Mouse (Mus musculus) forebrain, embryonic 14.5 days (tissue): ENCODE data around the gene Ttc6. TPM values are rescaled to one million over a fixed set of nuclear protein-coding genes. Genes with fewer than 3 reads are reported as not detected.

Experiments
- ATAC-seq: fragments of 200-750 bp; cut with Nextera tagmentation; 2 replicates; pipeline ENCODE4 v1.8.0; 2017; ENCODE audit warnings: mild to moderate bottlenecking, moderate library complexity
- DNase-seq: peaks from one replicate; pipeline ENCODE4 v3.0.0-alpha.2; 2015; ENCODE audit warnings: low spot score
- H3K27ac ChIP-seq: fragments of 300-500 bp; sonication (generic); 2 replicates; pipeline ENCODE4 v1.5.1; 2014; ENCODE audit warnings: low read depth, mild to moderate bottlenecking, control low read depth, low read length, moderate library complexity
- H3K27me3 ChIP-seq: fragments of 300-500 bp; sonication (generic); replicated peaks from 2 replicates; pipeline ENCODE4 v1.6.1; 2014; ENCODE audit warnings: low read length, control low read depth, mixed read lengths; ENCODE audit not compliant: control insufficient read depth, insufficient read depth
- H3K36me3 ChIP-seq: fragments of 300-500 bp; sonication (generic); 2 replicates; pipeline ENCODE4 v1.6.1; 2014; ENCODE audit warnings: low read length, control low read depth; ENCODE audit not compliant: control insufficient read depth, insufficient read depth
- H3K4me1 ChIP-seq: fragments of 300-500 bp; sonication (generic); 2 replicates; pipeline ENCODE4 v1.6.1; 2014; ENCODE audit warnings: antibody characterized with exemption, low read length, control low read depth; ENCODE audit not compliant: control insufficient read depth, insufficient read depth
- H3K4me2 ChIP-seq: fragments of 300-500 bp; sonication (generic); 2 replicates; pipeline ENCODE4 v1.6.1; 2014; ENCODE audit warnings: mild to moderate bottlenecking, control low read depth, low read length
- H3K4me3 ChIP-seq: fragments of 300-500 bp; sonication (generic); 2 replicates; pipeline ENCODE4 v1.5.1; 2014; ENCODE audit warnings: low read depth, low read length, control low read depth
- H3K9ac ChIP-seq: fragments of 300-500 bp; sonication (generic); 2 replicates; pipeline ENCODE4 v1.6.1; 2014; ENCODE audit warnings: mild to moderate bottlenecking, low read length, control low read depth, moderate library complexity
- H3K9me3 ChIP-seq: fragments of 300-500 bp; sonication (generic); replicated peaks from 2 replicates; pipeline ENCODE4 v1.6.1; 2016; ENCODE audit warnings: low read length, control low read depth, mixed read lengths; ENCODE audit not compliant: control insufficient read depth
- WGBS: fragments of 180-500 bp; shearing (Covaris S2); extraction: QIAGEN DNeasy Blood & Tissue Kit; methylation state at CpG from one replicate; pipeline ENCODE4 v1.1.7; 2014; 5-methylcytosine and 5-hydroxymethylcytosine counted together
- polyA plus RNA-seq: library from polyadenylated mRNA; unstranded; fragments of >200 nt; fragmentation: Nextera tagmentation; extraction: Ambion mirVana; gene quantifications from 2 replicates; pipeline ENCODE4 v1.2.1, GENCODE M21; 2014

The Ttc6 gene
- polyA plus RNA-seq, 1 experiment from 2014 or later: 0.24 TPM

DNA sequence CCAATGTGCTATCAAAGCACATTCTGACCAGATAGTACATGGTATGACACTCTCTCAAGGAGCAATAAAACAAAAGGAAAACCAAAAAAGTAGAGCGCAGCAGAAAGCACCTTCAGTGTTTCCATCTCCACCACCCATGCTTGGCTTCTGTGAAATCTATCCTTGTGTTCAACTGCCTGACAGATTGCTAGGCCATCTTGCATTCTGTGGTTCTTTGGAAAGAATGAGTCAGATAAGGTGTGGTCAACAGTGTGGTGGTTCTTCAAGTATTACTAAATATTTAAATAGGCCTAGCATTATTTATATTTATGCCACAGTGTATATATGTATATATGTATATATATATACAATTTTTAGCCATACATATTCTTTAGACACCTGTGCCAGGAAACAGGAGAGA, 146.1 kb downstream of the Ttc6 start:
- Histone ChIP-seq H3K9ac (no peak overlapping the region), H3K4me1 (no peaks in the 10 kb centered on the region), H3K4me2 (no peak overlapping the region), H3K27me3 (no peaks in the 10 kb centered on the region), H3K36me3 (no peaks in the 10 kb centered on the region), H3K9me3 (no peaks in the 10 kb centered on the region), H3K27ac (no peak overlapping the region), H3K4me3 (no peak overlapping the region)
- WGBS: 88% methylated on average over 1 of the region's 1 CpGs
- DNase-seq (no peak), ATAC-seq (no peak)

- Histone ChIP-seq H3K9me3 (no peaks in the 10 kb centered on the region), H3K27ac (no peak overlapping the region), H3K27me3 (no peaks in the 10 kb centered on the region), H3K4me1 (no peaks in the 10 kb centered on the region), H3K4me2 (no peak overlapping the region), H3K36me3 (no peaks in the 10 kb centered on the region), H3K4me3 (no peak overlapping the region), H3K9ac (no peak overlapping the region)
- DNase-seq (no peak), ATAC-seq (no peak)
- WGBS: 83% methylated on average over 7 of the region's 7 CpGs
These were observed 200.8 kb downstream of the Ttc6 start for GRCm38 (mm10) chr12:57764720-57765119.

GRCm38 (mm10) chr12:57776290-57776997, 212.5 kb downstream of the Ttc6 start:
- Histone ChIP-seq H3K4me3 (no peak overlapping the region), H3K4me2 (peak overlapping the region; percentile 20; the same call in 1 of the 2 replicates), H3K27ac (no peak overlapping the region), H3K9ac (no peak overlapping the region), H3K9me3 (no peaks in the 10 kb centered on the region), H3K36me3 (no peaks in the 10 kb centered on the region), H3K4me1 (0 out of 2 replicates have a peak, but pooled peaks cover 3% of the 10 kb centered on the region), H3K27me3 (no peaks in the 10 kb centered on the region)
- 7% methylated on average over 12 of the region's 12 CpGs for WGBS
- DNase-seq: peak; percentile 46
- ATAC-seq: no peak

GRCm38 (mm10) chr12:57781926-57782325, 218.0 kb downstream of the Ttc6 start:
- DNase-seq: no peak
- no peaks in the 10 kb centered on the region for H3K36me3 ChIP-seq
- H3K4me3 ChIP-seq: no peak overlapping the region
- no peaks in the 10 kb centered on the region for H3K9me3 ChIP-seq
- no peaks in the 10 kb centered on the region for H3K4me1 ChIP-seq
- no peak for ATAC-seq
- H3K9ac ChIP-seq: no peak overlapping the region
- H3K27me3 ChIP-seq: no peaks in the 10 kb centered on the region
- WGBS: 39% methylated on average over 5 of the region's 5 CpGs
- H3K27ac ChIP-seq: no peak overlapping the region
- H3K4me2 ChIP-seq: no peak overlapping the region

GRCm38 (mm10) chr12:57787471-57787870, 223.6 kb downstream of the Ttc6 start:
- no peaks in the 10 kb centered on the region for H3K27me3 ChIP-seq
- no peak overlapping the region for H3K4me2 ChIP-seq
- H3K27ac ChIP-seq: no peak overlapping the region
- no peaks in the 10 kb centered on the region for H3K9me3 ChIP-seq
- no peak overlapping the region for H3K4me3 ChIP-seq
- no peaks in the 10 kb centered on the region for H3K36me3 ChIP-seq
- H3K4me1 ChIP-seq: no peaks in the 10 kb centered on the region
- no peak overlapping the region for H3K9ac ChIP-seq
- 24% methylated on average over 5 of the region's 5 CpGs for WGBS
- DNase-seq (peak; percentile 56), ATAC-seq (peak; percentile 69)

Other genes starting within 250 kb of the Ttc6 start
- 0.63 and 0.75 TPM in 2 replicates for gene Foxa1, start 17.2 kb upstream of the Ttc6 start, polyA plus RNA-seq